ENCODE assay signal across 8 mouse cellular contexts in genomic region chr11:67350153-67350768, GRCm38 (mm10). TPM values are rescaled to one million over a fixed set of nuclear protein-coding genes. Genes with fewer than 3 reads are reported as not detected.
DNase-seq lines count a peak whose midpoint lies in the region; ATAC-seq and TF ChIP-seq lines count a peak whose summit lies in the region.

No protein-coding gene starts in this region.

- H3K27ac ChIP-seq in heart, embryonic 12.5 days (ENCODE audit: poor library complexity, severe bottlenecking): no peak overlapping the region
- H3K27ac ChIP-seq in intestine, embryonic 14.5 days (ENCODE audit: low read depth): no peak overlapping the region
- H3K27ac ChIP-seq in left cerebral cortex, adult 2 months: no peak overlapping the region
- H3K27ac ChIP-seq in midbrain, embryonic 13.5 days: no peak overlapping the region
- H3K27ac ChIP-seq in spleen, adult 2 months (ENCODE audit: insufficient read depth, low read length): no peak overlapping the region

- H3K4me2 ChIP-seq in heart, embryonic 12.5 days: no peak overlapping the region
- peak overlapping the region; percentile 20; the same call in 1 of the 2 replicates for H3K4me2 ChIP-seq in intestine, embryonic 14.5 days (ENCODE audit: low read length)
- H3K4me2 ChIP-seq in midbrain, embryonic 13.5 days (replicated peaks): no peak overlapping the region

- no peaks in the 10 kb centered on the region for H3K9me3 ChIP-seq in heart, embryonic 12.5 days (replicated peaks)
- no peaks in the 10 kb centered on the region for H3K9me3 ChIP-seq in intestine, embryonic 14.5 days (ENCODE audit: control insufficient read depth, low read length)
- H3K9me3 ChIP-seq in midbrain, embryonic 13.5 days: no peaks in the 10 kb centered on the region

- intact Hi-C loops in left cerebral cortex, adult 2 months (cut with DNase I): loop anchor here (1.0 to 5.0 kb wide), 2 partner anchors 113 to 238 kb away; partner anchors contain the start of gene Myh4

- H3K4me1 ChIP-seq in heart, embryonic 12.5 days (replicated peaks): no peaks in the 10 kb centered on the region
- H3K4me1 ChIP-seq in intestine, embryonic 14.5 days (replicated peaks; ENCODE audit: control insufficient read depth, insufficient read depth, low read length): no peaks in the 10 kb centered on the region
- H3K4me1 ChIP-seq in midbrain, embryonic 13.5 days (replicated peaks): no peaks in the 10 kb centered on the region
- H3K4me1 ChIP-seq in spleen, adult 2 months (ENCODE audit: control insufficient read depth, insufficient read depth, insufficient read length): no peaks in the 10 kb centered on the region

- peaks cover 14% of the 10 kb centered on the region; the same call in 1 of the 2 replicates for H3K27me3 ChIP-seq in heart, embryonic 12.5 days (replicated peaks)
- no peaks in the 10 kb centered on the region for H3K27me3 ChIP-seq in intestine, embryonic 14.5 days (replicated peaks; ENCODE audit: control insufficient read depth, insufficient read depth, low read length)
- no peaks in the 10 kb centered on the region for H3K27me3 ChIP-seq in midbrain, embryonic 13.5 days
- no peaks in the 10 kb centered on the region for H3K27me3 ChIP-seq in spleen, adult 2 months (ENCODE audit: control insufficient read depth, insufficient read depth, low read length)

- WGBS in heart, embryonic 12.5 days: 49% methylated on average over 14 of the region's 14 CpGs
- WGBS in intestine, embryonic 14.5 days: 50% methylated on average over 14 of the region's 14 CpGs
- WGBS in midbrain, embryonic 13.5 days: 55% methylated on average over 14 of the region's 14 CpGs
- 59% methylated on average over 14 of the region's 14 CpGs for WGBS in spleen, adult 2 months

- no peaks in the 10 kb centered on the region for H3K36me3 ChIP-seq in heart, embryonic 12.5 days
- no peaks in the 10 kb centered on the region for H3K36me3 ChIP-seq in intestine, embryonic 14.5 days (ENCODE audit: control insufficient read depth, insufficient read depth, low read length)
- no peaks in the 10 kb centered on the region for H3K36me3 ChIP-seq in midbrain, embryonic 13.5 days
- H3K36me3 ChIP-seq in spleen, adult 2 months (ENCODE audit: control insufficient read depth, insufficient read depth, low read length): no peaks in the 10 kb centered on the region

- ATAC-seq in heart, embryonic 12.5 days (ENCODE audit: insufficient number of reproducible peaks, low FRiP score): no peak
- ATAC-seq in intestine, embryonic 14.5 days (replicated peaks; ENCODE audit: low FRiP score, low TSS enrichment, low read depth): peak; percentile 72
- peak; percentile 60; the same call in 1 of the 2 replicates for ATAC-seq in midbrain, embryonic 13.5 days

- TF ChIP-seq POLR2A in spleen, adult 2 months (IDR thresholded peaks at IDR 0.05; ENCODE audit: low read depth, low read length): no peak

- DNase-seq in heart, adult 11 months: peak; percentile 94
- DNase-seq in cerebellum, postnatal 36 days: peak; percentile 79 to 82
- DNase-seq in gastrocnemius, adult 18-20 months (ENCODE audit: low spot score): peak; percentile 78
- DNase-seq in intestine, embryonic 14.5 days (ENCODE audit: low spot score): peak; percentile 91
- peak; percentile 73 to 83 for DNase-seq in left cerebral cortex, adult 2 months (ENCODE audit: extremely low spot score in 1 of 2, low spot score in 2 of 2)
- peak in 1 of 2 experiments; percentile 32 for DNase-seq in spleen, adult 2 months (ENCODE audit: low read depth in 1 of 2, low spot score in 2 of 2)

- no peak overlapping the region for H3K4me3 ChIP-seq in heart, embryonic 12.5 days
- no peak overlapping the region for H3K4me3 ChIP-seq in intestine, embryonic 14.5 days (ENCODE audit: low read depth, low read length)
- H3K4me3 ChIP-seq in left cerebral cortex, adult 2 months: no peak overlapping the region
- H3K4me3 ChIP-seq in midbrain, embryonic 13.5 days (replicated peaks): no peak overlapping the region
- H3K4me3 ChIP-seq in spleen, adult 2 months (ENCODE audit: extremely low read depth, insufficient read depth, insufficient read length): no peak overlapping the region

- H3K9ac ChIP-seq in heart, embryonic 12.5 days: no peak overlapping the region
- H3K9ac ChIP-seq in intestine, embryonic 14.5 days (ENCODE audit: low read length): no peak overlapping the region
- H3K9ac ChIP-seq in midbrain, embryonic 13.5 days (replicated peaks): no peak overlapping the region

- TF ChIP-seq CTCF in left cerebral cortex, adult 2 months (IDR thresholded peaks at IDR 0.05): peak; percentile 96
- TF ChIP-seq CTCF in spleen, adult 2 months (IDR thresholded peaks at IDR 0.05; ENCODE audit: extremely low read depth, insufficient read depth, insufficient read length, insufficient replicate concordance): peak; percentile 40; the same call in 1 of the 2 replicates

RNA-seq across cellular contexts. Expression of gene Myh13, which starts 28.8 kb away (rescaled TPM):
- polyA plus RNA-seq in heart, embryonic 12.5 days (2016; fragmentation: Nextera tagmentation; extraction: Ambion mirVana): 0.18 TPM in 1 of 2 replicates, not detected in the other
- 1 to 10 TPM; 4.0 to 5.7 TPM for total RNA-seq in gastrocnemius, adult 18-20 months (2021)
- polyA plus RNA-seq in intestine, embryonic 14.5 days (2014; fragmentation: Nextera tagmentation; extraction: Ambion mirVana): not detected in 2 replicates
- total RNA-seq in left cerebral cortex, adult 2 months (2021): under 1 TPM; 0.18 to 0.51 TPM
- polyA plus RNA-seq in midbrain, embryonic 13.5 days (2015; fragmentation: Nextera tagmentation; extraction: Ambion mirVana): not detected in 2 replicates
- polyA plus RNA-seq in spleen, adult 2 months (2012; rRNA removed): not detected in 2 replicates
